Mouse (Mus musculus): ENCODE results near the gene Frmd5. TPM values are rescaled to one million over a fixed set of nuclear protein-coding genes. Genes with fewer than 3 reads are reported as not detected.

The Frmd5 gene
- polyA plus RNA-seq, 2 experiments = 0.78 to 2.2 TPM

DNA sequence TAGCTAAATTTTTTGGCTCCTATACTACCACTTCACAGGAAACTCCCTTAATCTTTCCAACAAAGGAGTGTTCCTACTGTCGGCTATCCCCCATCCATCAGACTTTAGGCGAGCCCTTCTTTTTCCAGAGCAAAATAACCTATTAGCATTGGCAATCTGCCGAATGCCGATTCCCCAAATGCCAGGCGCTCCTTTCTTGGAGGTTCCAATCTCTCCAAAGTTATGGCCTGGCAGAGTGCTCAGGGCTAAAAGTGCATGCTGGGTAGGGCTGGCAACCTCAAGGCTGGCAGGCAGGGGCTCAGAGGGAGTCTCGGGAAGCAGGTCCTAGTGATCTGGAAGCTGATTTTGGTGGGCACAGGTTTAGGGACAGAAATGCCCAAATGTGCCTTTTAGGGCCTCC lies 10.9 kb downstream of the Frmd5 start:
- Histone ChIP-seq H3K4me2 (replicated peaks; ENCODE audit: low read depth, low read length, severe bottlenecking) (no peak overlapping the region), H3K9me3 (ENCODE audit: control insufficient read depth, low read length) (no peaks in the 10 kb centered on the region), H3K4me1 (ENCODE audit: control insufficient read depth, insufficient read depth, low read length) (no peaks in the 10 kb centered on the region), H3K4me3 (replicated peaks; ENCODE audit: low read length) (no peak overlapping the region), H3K27me3 (ENCODE audit: control insufficient read depth, insufficient read depth, low read length) (no peaks in the 10 kb centered on the region), H3K9ac (ENCODE audit: low read depth, low read length, severe bottlenecking) (no peak overlapping the region), H3K27ac (replicated peaks; ENCODE audit: low read depth, low read length) (no peak overlapping the region), H3K36me3 (ENCODE audit: control insufficient read depth, insufficient read depth, low read length) (no peaks in the 10 kb centered on the region)
- TF ChIP-seq POLR2A (IDR thresholded peaks at IDR 0.05; ENCODE audit: borderline replicate concordance, extremely low read depth, insufficient read depth, insufficient read length) = no peak
- DNase-seq (ENCODE audit: low spot score) = no peak
- no peak for ATAC-seq (ENCODE audit: low FRiP score, low read depth)
- 88% methylated on average over 6 of the region's 6 CpGs for WGBS

DNA sequence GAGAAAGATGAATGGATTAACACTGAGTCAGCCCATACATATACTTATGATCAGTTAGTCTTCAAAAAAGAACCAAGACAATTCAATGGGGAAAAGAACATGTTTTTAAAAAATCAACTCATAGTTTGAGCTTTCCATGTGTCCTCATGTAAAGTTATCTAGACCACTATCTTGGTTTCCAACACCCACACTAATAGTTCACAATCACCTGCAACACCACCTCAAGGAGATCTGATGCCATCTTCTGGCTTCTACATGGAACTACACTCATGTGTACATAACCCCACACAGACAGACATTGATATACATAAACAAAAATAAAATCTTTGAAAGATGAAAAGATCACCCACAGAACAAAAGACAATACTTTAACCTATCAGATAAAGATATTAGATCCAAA lies 17.1 kb downstream of the Frmd5 start:
- Histone ChIP-seq H3K36me3 (ENCODE audit: control insufficient read depth, insufficient read depth, low read length) (no peaks in the 10 kb centered on the region), H3K27ac (replicated peaks; ENCODE audit: low read depth, low read length) (no peak overlapping the region), H3K4me1 (ENCODE audit: control insufficient read depth, insufficient read depth, low read length) (peaks cover 5% of the 10 kb centered on the region; the same call in 1 of the 2 replicates), H3K9ac (ENCODE audit: low read depth, low read length, severe bottlenecking) (no peak overlapping the region), H3K27me3 (ENCODE audit: control insufficient read depth, insufficient read depth, low read length) (no peaks in the 10 kb centered on the region), H3K4me2 (replicated peaks; ENCODE audit: low read depth, low read length, severe bottlenecking) (no peak overlapping the region), H3K9me3 (ENCODE audit: control insufficient read depth, low read length) (no peaks in the 10 kb centered on the region), H3K4me3 (replicated peaks; ENCODE audit: low read length) (no peak overlapping the region)
- DNase-seq (ENCODE audit: low spot score) (no peak), ATAC-seq (ENCODE audit: low FRiP score, low read depth) (no peak)
- TF ChIP-seq POLR2A (IDR thresholded peaks at IDR 0.05; ENCODE audit: borderline replicate concordance, extremely low read depth, insufficient read depth, insufficient read length) = no peak

DNA sequence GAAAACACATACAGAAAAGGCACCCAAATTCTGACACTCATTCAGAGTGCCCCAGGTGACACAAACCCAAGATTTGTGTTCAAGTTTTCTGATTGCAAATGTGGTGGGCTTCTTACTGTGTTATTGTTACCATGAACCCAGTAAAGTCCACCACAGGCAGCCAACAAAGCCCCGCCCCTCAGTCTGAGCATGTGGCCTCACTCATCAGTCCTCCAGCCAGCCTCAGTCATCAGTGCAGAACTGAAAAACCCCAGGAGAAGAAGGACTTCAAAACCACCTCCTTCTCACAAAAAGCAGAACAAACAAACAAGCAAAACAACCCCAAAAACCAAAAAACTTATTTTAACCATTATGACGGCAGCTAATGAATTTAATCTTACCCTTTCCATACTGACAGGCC lies 18.5 kb downstream of the Frmd5 start:
- Histone ChIP-seq H3K27ac (replicated peaks; ENCODE audit: low read depth, low read length) (no peak overlapping the region), H3K4me2 (replicated peaks; ENCODE audit: low read depth, low read length, severe bottlenecking) (no peak overlapping the region), H3K27me3 (ENCODE audit: control insufficient read depth, insufficient read depth, low read length) (no peaks in the 10 kb centered on the region), H3K4me3 (replicated peaks; ENCODE audit: low read length) (no peak overlapping the region), H3K9ac (ENCODE audit: low read depth, low read length, severe bottlenecking) (no peak overlapping the region), H3K9me3 (ENCODE audit: control insufficient read depth, low read length) (no peaks in the 10 kb centered on the region), H3K36me3 (ENCODE audit: control insufficient read depth, insufficient read depth, low read length) (no peaks in the 10 kb centered on the region), H3K4me1 (ENCODE audit: control insufficient read depth, insufficient read depth, low read length) (peaks cover 5% of the 10 kb centered on the region; the same call in 1 of the 2 replicates)
- TF ChIP-seq POLR2A (IDR thresholded peaks at IDR 0.05; ENCODE audit: borderline replicate concordance, extremely low read depth, insufficient read depth, insufficient read length) = no peak
- 77% methylated on average over 2 of the region's 2 CpGs for WGBS
- no peak for DNase-seq (ENCODE audit: low spot score)
- ATAC-seq (ENCODE audit: low FRiP score, low read depth) = no peak

GRCm38 (mm10) chr2:121787767-121788166 lies 19.1 kb downstream of the Frmd5 start:
- no peak for DNase-seq (ENCODE audit: low spot score)
- Histone ChIP-seq H3K4me2 (replicated peaks; ENCODE audit: low read depth, low read length, severe bottlenecking) (0 out of 2 replicates have a peak overlapping the region, but pooled peaks have one; percentile 6), H3K27me3 (ENCODE audit: control insufficient read depth, insufficient read depth, low read length) (no peaks in the 10 kb centered on the region), H3K4me1 (ENCODE audit: control insufficient read depth, insufficient read depth, low read length) (peaks cover 5% of the 10 kb centered on the region; the same call in 1 of the 2 replicates), H3K9ac (ENCODE audit: low read depth, low read length, severe bottlenecking) (no peak overlapping the region), H3K4me3 (replicated peaks; ENCODE audit: low read length) (no peak overlapping the region), H3K9me3 (ENCODE audit: control insufficient read depth, low read length) (no peaks in the 10 kb centered on the region), H3K36me3 (ENCODE audit: control insufficient read depth, insufficient read depth, low read length) (no peaks in the 10 kb centered on the region), H3K27ac (replicated peaks; ENCODE audit: low read depth, low read length) (no peak overlapping the region)
- TF ChIP-seq POLR2A (IDR thresholded peaks at IDR 0.05; ENCODE audit: borderline replicate concordance, extremely low read depth, insufficient read depth, insufficient read length) = no peak
- no peak for ATAC-seq (ENCODE audit: low FRiP score, low read depth)
- 58% methylated on average over 13 of the region's 13 CpGs for WGBS

- H3K9ac ChIP-seq (ENCODE audit: low read depth, low read length, severe bottlenecking) = no peak overlapping the region
- H3K36me3 ChIP-seq (ENCODE audit: control insufficient read depth, insufficient read depth, low read length) = no peaks in the 10 kb centered on the region
- H3K9me3 ChIP-seq (ENCODE audit: control insufficient read depth, low read length) = no peaks in the 10 kb centered on the region
- DNase-seq (ENCODE audit: low spot score) = no peak
- WGBS = 21% methylated on average over 7 of the region's 7 CpGs
- H3K27ac ChIP-seq (replicated peaks; ENCODE audit: low read depth, low read length) = no peak overlapping the region
- ATAC-seq (ENCODE audit: low FRiP score, low read depth) = no peak
- 0 out of 2 replicates have a peak overlapping the region, but pooled peaks have one; percentile 6 for H3K4me2 ChIP-seq (replicated peaks; ENCODE audit: low read depth, low read length, severe bottlenecking)
- H3K27me3 ChIP-seq (ENCODE audit: control insufficient read depth, insufficient read depth, low read length) = no peaks in the 10 kb centered on the region
- H3K4me3 ChIP-seq (replicated peaks; ENCODE audit: low read length) = no peak overlapping the region
- no peak for TF ChIP-seq POLR2A (IDR thresholded peaks at IDR 0.05; ENCODE audit: borderline replicate concordance, extremely low read depth, insufficient read depth, insufficient read length)
- peaks cover 5% of the 10 kb centered on the region; the same call in 1 of the 2 replicates for H3K4me1 ChIP-seq (ENCODE audit: control insufficient read depth, insufficient read depth, low read length)
These were observed 19.6 kb downstream of the Frmd5 start for GRCm38 (mm10) chr2:121787271-121787670.

DNA sequence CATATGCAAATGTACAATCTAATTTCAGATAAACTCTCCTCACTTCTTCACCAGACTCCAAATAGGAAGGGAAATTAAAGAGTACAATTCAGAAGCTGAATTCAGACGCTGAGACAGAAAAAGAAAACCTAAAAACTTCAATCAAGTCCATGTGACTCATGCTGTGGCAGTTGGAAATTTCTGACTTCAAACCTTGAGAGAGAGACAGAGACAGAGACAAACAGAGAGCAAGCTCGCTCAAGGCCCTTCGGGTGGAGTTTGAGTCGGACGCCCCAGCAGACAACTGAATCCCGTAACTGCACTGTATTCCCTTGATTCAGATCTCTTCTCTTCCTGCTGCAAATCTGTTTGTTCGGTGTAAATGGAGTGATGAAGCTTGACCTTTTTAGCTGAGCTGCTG lies 30.7 kb downstream of the Frmd5 start:
- no peak overlapping the region for H3K4me3 ChIP-seq (replicated peaks; ENCODE audit: low read length)
- H3K36me3 ChIP-seq (ENCODE audit: control insufficient read depth, insufficient read depth, low read length) = no peaks in the 10 kb centered on the region
- no peak overlapping the region for H3K9ac ChIP-seq (ENCODE audit: low read depth, low read length, severe bottlenecking)
- WGBS = 84% methylated on average over 7 of the region's 7 CpGs
- H3K4me1 ChIP-seq (ENCODE audit: control insufficient read depth, insufficient read depth, low read length) = no peaks in the 10 kb centered on the region
- DNase-seq (ENCODE audit: low spot score) (no peak), ATAC-seq (ENCODE audit: low FRiP score, low read depth) (no peak)
- H3K27me3 ChIP-seq (ENCODE audit: control insufficient read depth, insufficient read depth, low read length) = no peaks in the 10 kb centered on the region
- no peak for TF ChIP-seq POLR2A (IDR thresholded peaks at IDR 0.05; ENCODE audit: borderline replicate concordance, extremely low read depth, insufficient read depth, insufficient read length)
- H3K4me2 ChIP-seq (replicated peaks; ENCODE audit: low read depth, low read length, severe bottlenecking) = no peak overlapping the region
- H3K9me3 ChIP-seq (ENCODE audit: control insufficient read depth, low read length) = no peaks in the 10 kb centered on the region
- no peak overlapping the region for H3K27ac ChIP-seq (replicated peaks; ENCODE audit: low read depth, low read length)

Measured in limb, embryonic 14.5 days (tissue).